8 mouse cellular contexts compared by ENCODE assay signal in the genomic region with DNA sequence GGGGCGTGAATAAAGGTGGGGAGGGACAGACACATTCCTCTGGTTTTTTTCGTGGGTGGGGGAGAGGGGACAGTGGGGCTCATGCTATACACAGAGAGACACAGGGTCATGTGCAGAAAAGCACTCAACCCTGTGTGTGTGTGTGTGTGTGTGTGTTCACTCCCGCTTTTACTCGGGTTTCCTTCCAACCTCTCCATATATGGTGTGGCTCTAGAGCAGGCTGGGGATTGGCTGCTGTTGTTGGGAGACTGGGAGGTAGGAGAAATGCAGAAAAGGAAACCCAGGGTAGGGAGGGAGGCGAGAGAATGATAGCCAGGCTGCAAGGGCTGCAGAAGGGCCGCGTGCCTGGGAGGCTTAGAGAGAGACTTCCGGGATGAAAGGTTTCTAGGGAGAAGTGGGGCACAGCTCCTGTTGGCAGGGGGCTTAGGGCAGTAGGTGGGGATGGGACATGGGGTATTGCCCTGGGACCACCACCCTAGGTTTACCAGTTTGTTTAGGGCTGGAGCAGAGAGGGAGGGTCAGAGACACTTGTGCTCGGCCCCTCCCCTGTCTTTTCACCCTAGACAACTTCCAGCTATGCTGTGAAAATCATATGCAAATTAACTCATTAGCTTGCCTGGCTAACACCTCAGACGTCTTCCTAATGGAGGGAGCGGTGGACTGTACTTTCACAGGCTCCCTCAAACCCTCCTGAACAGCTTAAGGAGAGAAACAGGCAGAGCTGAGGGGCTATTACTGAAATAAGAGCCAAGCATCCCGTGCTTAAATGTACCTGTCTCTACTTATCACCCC. TPM values are rescaled to one million over a fixed set of nuclear protein-coding genes. Genes with fewer than 3 reads are reported as not detected.
DNase-seq lines count a peak whose midpoint lies in the region; ATAC-seq and TF ChIP-seq lines count a peak whose summit lies in the region.

No protein-coding gene starts in this region.

- intact Hi-C loops in gastrocnemius, adult 2 months (cut with DNase I), result no loop called here

- peak; percentile 88 for ATAC-seq in frontal cortex, adult (ENCODE audit: low TSS enrichment)
- ATAC-seq in intestine, embryonic 14.5 days (replicated peaks; ENCODE audit: low FRiP score, low TSS enrichment, low read depth), result peak; percentile 93
- peak; percentile 92 for ATAC-seq in midbrain, postnatal 0 days (ENCODE audit: low FRiP score)

- peak overlapping the region; percentile 5 for H3K9ac ChIP-seq in intestine, embryonic 14.5 days (ENCODE audit: low read length)
- H3K9ac ChIP-seq in midbrain, postnatal 0 days (replicated peaks; ENCODE audit: low read length, poor library complexity, severe bottlenecking), result peak overlapping the region; percentile 48; the same call in 1 of the 2 replicates

- TF ChIP-seq CTCF in gastrocnemius, adult 2 months (IDR thresholded peaks at IDR 0.05), result no peak
- TF ChIP-seq CTCF in midbrain, postnatal 0 days (IDR thresholded peaks at IDR 0.05), result no peak

- H3K27ac ChIP-seq in gastrocnemius, adult 2 months, result peak overlapping the region; percentile 89
- H3K27ac ChIP-seq in intestine, embryonic 14.5 days (ENCODE audit: low read depth), result peak overlapping the region; percentile 92
- peak overlapping the region; percentile 91 for H3K27ac ChIP-seq in midbrain, postnatal 0 days (ENCODE audit: low read depth, low read length)

- peaks cover 2% of the 10 kb centered on the region; the same call in 1 of the 2 replicates for H3K9me3 ChIP-seq in intestine, embryonic 14.5 days (ENCODE audit: control insufficient read depth, low read length)
- no peaks in the 10 kb centered on the region for H3K9me3 ChIP-seq in midbrain, postnatal 0 days (ENCODE audit: low read length)

- no peaks in the 10 kb centered on the region for H3K27me3 ChIP-seq in intestine, embryonic 14.5 days (replicated peaks; ENCODE audit: control insufficient read depth, insufficient read depth, low read length)
- no peaks in the 10 kb centered on the region for H3K27me3 ChIP-seq in midbrain, postnatal 0 days (ENCODE audit: insufficient read depth, low read length)

- no peak for DNase-seq in frontal cortex, postnatal 25 days (ENCODE audit: low spot score in 2 of 2)
- DNase-seq in cerebellum, adult 9-11 months, result peak; percentile 84
- peak; percentile 74 for DNase-seq in gastrocnemius, adult 2 months
- peak; percentile 78 for DNase-seq in intestine, embryonic 14.5 days (ENCODE audit: low spot score)
- peak; percentile 58 for DNase-seq in liver
- DNase-seq in midbrain, postnatal 0 days (ENCODE audit: low spot score), result peak; percentile 84
- peak; percentile 86 for DNase-seq in telencephalon, adult 2 months (ENCODE audit: low read depth, low spot score)

- H3K36me3 ChIP-seq in intestine, embryonic 14.5 days (ENCODE audit: control insufficient read depth, insufficient read depth, low read length), result peaks cover 30% of the 10 kb centered on the region
- peaks cover 24% of the 10 kb centered on the region for H3K36me3 ChIP-seq in midbrain, postnatal 0 days (ENCODE audit: insufficient read depth, low read length)

- peak overlapping the region; percentile 35 for H3K4me2 ChIP-seq in intestine, embryonic 14.5 days (ENCODE audit: low read length)
- H3K4me2 ChIP-seq in midbrain, postnatal 0 days (ENCODE audit: low read depth, low read length, poor library complexity, severe bottlenecking), result peak overlapping the region; percentile 40

- WGBS in intestine, embryonic 14.5 days, result 4% methylated on average over 12 of the region's 12 CpGs
- 4% methylated on average over 12 of the region's 12 CpGs for WGBS in midbrain, postnatal 0 days

- H3K4me3 ChIP-seq in gastrocnemius, adult 2 months, result peak overlapping the region; percentile 64
- H3K4me3 ChIP-seq in intestine, embryonic 14.5 days (ENCODE audit: low read depth, low read length), result peak overlapping the region; percentile 12
- peak overlapping the region; percentile 11 for H3K4me3 ChIP-seq in midbrain, postnatal 0 days (ENCODE audit: low read depth, low read length)

- peaks cover 26% of the 10 kb centered on the region for H3K4me1 ChIP-seq in intestine, embryonic 14.5 days (replicated peaks; ENCODE audit: control insufficient read depth, insufficient read depth, low read length)
- H3K4me1 ChIP-seq in midbrain, postnatal 0 days (ENCODE audit: insufficient read depth, low read length), result peaks cover 15% of the 10 kb centered on the region

RNA-seq across cellular contexts. Expression of a gene that starts 10.4 kb away (rescaled TPM):
- 10 to 100 TPM; 14.2 to 19.3 TPM for total RNA-seq in gastrocnemius, adult 2 months (2021)
- polyA plus RNA-seq in intestine, embryonic 14.5 days (2014; fragmentation: Nextera tagmentation; extraction: Ambion mirVana), result 33.3 and 35.0 TPM in 2 replicates
- total RNA-seq in midbrain, postnatal 0 days (2014; rRNA removed), result 52.5 and 62.7 TPM in 2 replicates
- 37.3 and 41.2 TPM in 2 replicates for polyA plus RNA-seq in midbrain, postnatal 0 days (2015; fragmentation: Nextera tagmentation; extraction: Ambion mirVana)

RNA-seq across cellular contexts. Expression of a gene that starts 56.4 kb away (rescaled TPM):
- 10 to 100 TPM; 76.4 to 89.9 TPM for total RNA-seq in gastrocnemius, adult 2 months (2021)
- 54.3 and 61.2 TPM in 2 replicates for polyA plus RNA-seq in intestine, embryonic 14.5 days (2014; fragmentation: Nextera tagmentation; extraction: Ambion mirVana)
- total RNA-seq in midbrain, postnatal 0 days (2014; rRNA removed), result 24.7 and 27.5 TPM in 2 replicates
- 70.9 and 86.9 TPM in 2 replicates for polyA plus RNA-seq in midbrain, postnatal 0 days (2015; fragmentation: Nextera tagmentation; extraction: Ambion mirVana)

Comparison
In these comparisons a context has a peak if more than half of its experiments do, and no peak if none do; other contexts are left out.
1. DNase-seq: peak in cerebellum, adult 9-11 months (single experiment), gastrocnemius, adult 2 months (single experiment), intestine, embryonic 14.5 days (single experiment), liver (single experiment), midbrain, postnatal 0 days (single experiment) and telencephalon, adult 2 months (single experiment); none in frontal cortex, postnatal 25 days (0 of 2).
2. H3K4me3 ChIP-seq: peak in every context shown above with its lines; median percentile 64 in gastrocnemius, adult 2 months; 12 in intestine, embryonic 14.5 days; 11 in midbrain, postnatal 0 days.
3. Peak in every context shown above with its lines, with median percentiles within 50 percentile points of each other: ATAC-seq and H3K27ac ChIP-seq.